Mouse (Mus musculus): Measurements from ENCODE around the gene Rbm14. TPM values are rescaled to one million over a fixed set of nuclear protein-coding genes. Genes with fewer than 3 reads are reported as not detected.

Gene Rbm14
- polyA plus RNA-seq, 1 experiment, result 158 TPM

- WGBS, result 87% methylated on average over 4 of the region's 4 CpGs
Observed at GRCm38 (mm10) chr19:4849800-4850199, 38.4 kb upstream of the Rbm14 start.

GRCm38 (mm10) chr19:4847490-4847889, 36.1 kb upstream of the Rbm14 start:
- DNase-seq, result peak; percentile 27

More at GRCm38 (mm10) chr19:4849800-4850199, 38.4 kb upstream of the Rbm14 start:
- H3K4me3 ChIP-seq (ENCODE audit: control insufficient read depth, insufficient read depth, low read length), result no peak overlapping the region
- H3K27me3 ChIP-seq (ENCODE audit: control insufficient read depth, insufficient read depth, low read length), result peaks cover 6% of the 10 kb centered on the region; the same call in 1 of the 2 replicates
- no peak overlapping the region for H3K27ac ChIP-seq (ENCODE audit: control insufficient read depth, insufficient read depth, low read length)
- no peaks in the 10 kb centered on the region for H3K4me1 ChIP-seq (replicated peaks; ENCODE audit: control insufficient read depth, insufficient read depth, low read length)
- no peak for DNase-seq
- TF ChIP-seq POLR2A (IDR thresholded peaks at IDR 0.05; ENCODE audit: control insufficient read depth, extremely low read depth, insufficient read depth, low read length, poor library complexity) (no peak), CTCF (IDR thresholded peaks at IDR 0.05; ENCODE audit: borderline replicate concordance, control insufficient read depth, extremely low read depth, insufficient read depth, low read length, poor library complexity) (no peak)
- no peaks in the 10 kb centered on the region for H3K36me3 ChIP-seq (ENCODE audit: control insufficient read depth, insufficient read depth, low read length)

GRCm38 (mm10) chr19:4845846-4846245, 34.4 kb upstream of the Rbm14 start:
- WGBS, result 85% methylated on average over 2 of the region's 2 CpGs
- DNase-seq, result no peak
- H3K4me3 ChIP-seq (ENCODE audit: control insufficient read depth, insufficient read depth, low read length), result no peak overlapping the region
- TF ChIP-seq CTCF (IDR thresholded peaks at IDR 0.05; ENCODE audit: borderline replicate concordance, control insufficient read depth, extremely low read depth, insufficient read depth, low read length, poor library complexity) (no peak), POLR2A (IDR thresholded peaks at IDR 0.05; ENCODE audit: control insufficient read depth, extremely low read depth, insufficient read depth, low read length, poor library complexity) (no peak)
- no peak overlapping the region for H3K27ac ChIP-seq (ENCODE audit: control insufficient read depth, insufficient read depth, low read length)
- H3K27me3 ChIP-seq (ENCODE audit: control insufficient read depth, insufficient read depth, low read length), result no peaks in the 10 kb centered on the region; the same call in 1 of the 2 replicates
- no peaks in the 10 kb centered on the region for H3K36me3 ChIP-seq (ENCODE audit: control insufficient read depth, insufficient read depth, low read length)
- no peaks in the 10 kb centered on the region for H3K4me1 ChIP-seq (replicated peaks; ENCODE audit: control insufficient read depth, insufficient read depth, low read length)

More at GRCm38 (mm10) chr19:4847490-4847889, 36.1 kb upstream of the Rbm14 start:
- TF ChIP-seq CTCF (IDR thresholded peaks at IDR 0.05; ENCODE audit: borderline replicate concordance, control insufficient read depth, extremely low read depth, insufficient read depth, low read length, poor library complexity) (no peak), POLR2A (IDR thresholded peaks at IDR 0.05; ENCODE audit: control insufficient read depth, extremely low read depth, insufficient read depth, low read length, poor library complexity) (no peak)
- WGBS, result 23% methylated on average over 7 of the region's 7 CpGs
- no peak overlapping the region for H3K4me3 ChIP-seq (ENCODE audit: control insufficient read depth, insufficient read depth, low read length)
- H3K4me1 ChIP-seq (replicated peaks; ENCODE audit: control insufficient read depth, insufficient read depth, low read length), result no peaks in the 10 kb centered on the region
- no peak overlapping the region for H3K27ac ChIP-seq (ENCODE audit: control insufficient read depth, insufficient read depth, low read length)
- no peaks in the 10 kb centered on the region for H3K36me3 ChIP-seq (ENCODE audit: control insufficient read depth, insufficient read depth, low read length)
- H3K27me3 ChIP-seq (ENCODE audit: control insufficient read depth, insufficient read depth, low read length), result no peaks in the 10 kb centered on the region

- TF ChIP-seq CTCF (IDR thresholded peaks at IDR 0.05; ENCODE audit: borderline replicate concordance, control insufficient read depth, extremely low read depth, insufficient read depth, low read length, poor library complexity) (no peak), POLR2A (IDR thresholded peaks at IDR 0.05; ENCODE audit: control insufficient read depth, extremely low read depth, insufficient read depth, low read length, poor library complexity) (no peak)
Observed at GRCm38 (mm10) chr19:4842611-4843010, 31.2 kb upstream of the Rbm14 start.

GRCm38 (mm10) chr19:4840848-4841247, 29.4 kb upstream of the Rbm14 start:
- H3K4me3 ChIP-seq (ENCODE audit: control insufficient read depth, insufficient read depth, low read length), result no peak overlapping the region
- no peak overlapping the region for H3K27ac ChIP-seq (ENCODE audit: control insufficient read depth, insufficient read depth, low read length)
- WGBS, result 88% methylated on average over 9 of the region's 9 CpGs
- no peaks in the 10 kb centered on the region; the same call in 1 of the 2 replicates for H3K27me3 ChIP-seq (ENCODE audit: control insufficient read depth, insufficient read depth, low read length)
- H3K36me3 ChIP-seq (ENCODE audit: control insufficient read depth, insufficient read depth, low read length), result no peaks in the 10 kb centered on the region
- peaks cover 15% of the 10 kb centered on the region for H3K4me1 ChIP-seq (replicated peaks; ENCODE audit: control insufficient read depth, insufficient read depth, low read length)
- no peak for DNase-seq
- TF ChIP-seq CTCF (IDR thresholded peaks at IDR 0.05; ENCODE audit: borderline replicate concordance, control insufficient read depth, extremely low read depth, insufficient read depth, low read length, poor library complexity) (no peak), POLR2A (IDR thresholded peaks at IDR 0.05; ENCODE audit: control insufficient read depth, extremely low read depth, insufficient read depth, low read length, poor library complexity) (no peak)

More at GRCm38 (mm10) chr19:4842611-4843010, 31.2 kb upstream of the Rbm14 start:
- H3K4me3 ChIP-seq (ENCODE audit: control insufficient read depth, insufficient read depth, low read length), result no peak overlapping the region
- WGBS, result 42% methylated on average over 2 of the region's 2 CpGs
- H3K4me1 ChIP-seq (replicated peaks; ENCODE audit: control insufficient read depth, insufficient read depth, low read length), result peaks cover 15% of the 10 kb centered on the region
- peak overlapping the region; percentile 64 for H3K27ac ChIP-seq (ENCODE audit: control insufficient read depth, insufficient read depth, low read length)
- DNase-seq, result no peak
- no peaks in the 10 kb centered on the region; the same call in 1 of the 2 replicates for H3K27me3 ChIP-seq (ENCODE audit: control insufficient read depth, insufficient read depth, low read length)
- H3K36me3 ChIP-seq (ENCODE audit: control insufficient read depth, insufficient read depth, low read length), result no peaks in the 10 kb centered on the region

GRCm38 (mm10) chr19:4839149-4839548, 27.7 kb upstream of the Rbm14 start, which contains the start of the genes Ccs and Ccdc87:
Ccs (minus strand) TSS chr19:4839332.
Ccdc87 (plus strand) TSS chr19:4839366.
- Histone ChIP-seq H3K4me3 (ENCODE audit: control insufficient read depth, insufficient read depth, low read length) (peak within 1 kb of the TSS; percentile 75), H3K27ac (ENCODE audit: control insufficient read depth, insufficient read depth, low read length) (no peak within 1 kb of the TSS), H3K27me3 (ENCODE audit: control insufficient read depth, insufficient read depth, low read length) (no peaks in the 10 kb centered on the region; the same call in 1 of the 2 replicates), H3K36me3 (ENCODE audit: control insufficient read depth, insufficient read depth, low read length) (no peaks in the 10 kb centered on the region), H3K4me1 (replicated peaks; ENCODE audit: control insufficient read depth, insufficient read depth, low read length) (peaks cover 15% of the 10 kb centered on the region)
- 1% methylated on average over 25 of the region's 25 CpGs for WGBS
- DNase-seq, result peak; percentile 93
- TF ChIP-seq CTCF (IDR thresholded peaks at IDR 0.05; ENCODE audit: borderline replicate concordance, control insufficient read depth, extremely low read depth, insufficient read depth, low read length, poor library complexity) (0 out of 2 replicates have a peak, but pooled peaks have one; percentile 35), POLR2A (IDR thresholded peaks at IDR 0.05; ENCODE audit: control insufficient read depth, extremely low read depth, insufficient read depth, low read length, poor library complexity) (peak; percentile 46; the same call in 1 of the 2 replicates)

Measured in thymus, adult 2 months (tissue).